12 mouse cellular contexts compared by ENCODE assay signal in the genomic region with DNA sequence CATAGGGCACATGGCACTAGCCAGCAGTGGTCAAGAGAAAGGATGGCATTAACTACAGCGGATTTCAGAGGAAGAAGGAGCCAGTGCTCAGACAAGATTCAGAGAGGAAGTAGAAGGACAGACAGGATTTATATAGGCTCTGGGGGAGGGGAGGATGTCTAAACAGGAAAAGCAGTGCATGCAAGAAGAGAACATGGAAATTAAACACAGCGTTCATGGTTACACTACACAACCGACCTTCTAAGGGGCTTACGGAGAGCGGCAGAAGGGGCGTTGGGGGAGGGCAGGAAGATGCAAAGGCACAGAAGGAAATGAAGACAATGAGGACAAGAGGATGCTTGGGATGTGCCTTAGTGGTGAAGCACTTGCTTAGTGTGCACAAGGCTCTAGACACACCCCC.
DNase-seq lines count a peak whose midpoint lies in the region; ATAC-seq lines count a peak whose summit lies in the region.
"Had no signal": no experiment of that assay in that cellular context is flagged by ENCODE, and none has a peak within 500 bp of the region (broad histone marks: within the 10 kb centered on the region; RNA-seq: fewer than 3 reads in every experiment).

No protein-coding gene starts in this region.

- H3K4me2 ChIP-seq in kidney, embryonic 14.5 days (replicated peaks; ENCODE audit: low read depth, low read length) = no peak overlapping the region
- no peak overlapping the region for H3K4me2 ChIP-seq in neural tube, embryonic 11.5 days (ENCODE audit: low read depth)
- no peak overlapping the region for H3K4me2 ChIP-seq in hindbrain, embryonic 11.5 days (replicated peaks; ENCODE audit: low read depth, low read length)
- H3K4me2 ChIP-seq: hindbrain, embryonic 14.5 days had no signal

- H3K27ac ChIP-seq in kidney, embryonic 14.5 days (ENCODE audit: low read depth, low read length) = 0 out of 2 replicates have a peak overlapping the region, but pooled peaks have one; percentile 4
- H3K27ac ChIP-seq in neural tube, embryonic 11.5 days (ENCODE audit: low read depth, low read length) = peak overlapping the region; percentile 14; the same call in 1 of the 2 replicates
- H3K27ac ChIP-seq in hindbrain, embryonic 11.5 days (ENCODE audit: low read depth, low read length) = no peak overlapping the region
- H3K27ac ChIP-seq: hindbrain, embryonic 14.5 days had no signal

- H3K36me3 ChIP-seq in kidney, embryonic 14.5 days (ENCODE audit: control insufficient read depth, insufficient read depth, low read length) = no peaks in the 10 kb centered on the region
- H3K36me3 ChIP-seq in neural tube, embryonic 11.5 days (ENCODE audit: control insufficient read depth, insufficient read depth, low read length) = no peaks in the 10 kb centered on the region
- no peaks in the 10 kb centered on the region for H3K36me3 ChIP-seq in hindbrain, embryonic 11.5 days (ENCODE audit: control insufficient read depth, insufficient read depth, low read length)

- 0 out of 2 replicates have a peak, but pooled peaks have one; percentile 24 for ATAC-seq in kidney, embryonic 14.5 days (ENCODE audit: low FRiP score, low TSS enrichment)
- no peak for ATAC-seq in neural tube, embryonic 11.5 days (ENCODE audit: insufficient read depth, low FRiP score, low TSS enrichment)
- no peak for ATAC-seq in hindbrain, embryonic 11.5 days (ENCODE audit: low FRiP score)
- ATAC-seq in erythroid progenitor cell, adult 5-6 weeks (replicated peaks; ENCODE audit: low FRiP score, poor library complexity, severe bottlenecking) = no peak

- no peaks in the 10 kb centered on the region for H3K27me3 ChIP-seq in kidney, embryonic 14.5 days (ENCODE audit: control insufficient read depth, insufficient read depth, low read length)
- no peaks in the 10 kb centered on the region for H3K27me3 ChIP-seq in neural tube, embryonic 11.5 days (ENCODE audit: control insufficient read depth, insufficient read depth, low read length)
- no peaks in the 10 kb centered on the region for H3K27me3 ChIP-seq in hindbrain, embryonic 11.5 days (ENCODE audit: control insufficient read depth, insufficient read depth, low read length)

- H3K4me1 ChIP-seq in kidney, embryonic 14.5 days (ENCODE audit: control insufficient read depth, insufficient read depth, low read length) = peaks cover 9% of the 10 kb centered on the region; the same call in 1 of the 2 replicates
- H3K4me1 ChIP-seq in neural tube, embryonic 11.5 days (ENCODE audit: control insufficient read depth, insufficient read depth, low read length) = 0 out of 2 replicates have a peak, but pooled peaks cover 2% of the 10 kb centered on the region
- no peaks in the 10 kb centered on the region for H3K4me1 ChIP-seq in hindbrain, embryonic 11.5 days (replicated peaks; ENCODE audit: control insufficient read depth, insufficient read depth, low read length)

- 47% methylated on average over 6 of the region's 6 CpGs for WGBS in kidney, embryonic 14.5 days
- WGBS in neural tube, embryonic 11.5 days = 77% methylated on average over 6 of the region's 6 CpGs
- 70% methylated on average over 6 of the region's 6 CpGs for WGBS in hindbrain, embryonic 11.5 days

- no peak for DNase-seq in kidney, adult 18-20 months
- DNase-seq in neural tube, embryonic 11.5 days (ENCODE audit: low spot score) = no peak
- DNase-seq in neural tube, embryonic 10.5 days (ENCODE audit: extremely low spot score, low spot score) = no peak
- DNase-seq in kidney, postnatal 14 days = peak; percentile 18
- DNase-seq in yolk sac, embryonic 10.5 days (ENCODE audit: low spot score) = peak; percentile 19
- DNase-seq in hindbrain, embryonic 11.5 days (ENCODE audit: low spot score) = no peak
- DNase-seq: cerebellum, adult 9-11 months; spleen, adult 18-20 months; thymus, adult 18-20 months had no signal

- H3K4me3 ChIP-seq in kidney, embryonic 14.5 days (ENCODE audit: low read length) = no peak overlapping the region
- no peak overlapping the region for H3K4me3 ChIP-seq in neural tube, embryonic 11.5 days (ENCODE audit: low read depth, low read length)
- no peak overlapping the region for H3K4me3 ChIP-seq in hindbrain, embryonic 11.5 days (ENCODE audit: low read depth, low read length)

- H3K9ac ChIP-seq in kidney, embryonic 14.5 days (ENCODE audit: low read depth, low read length) = no peak overlapping the region
- no peak overlapping the region for H3K9ac ChIP-seq in neural tube, embryonic 11.5 days (ENCODE audit: low read length)
- no peak overlapping the region for H3K9ac ChIP-seq in hindbrain, embryonic 11.5 days (ENCODE audit: low read depth, low read length)
- H3K9ac ChIP-seq: hindbrain, embryonic 14.5 days had no signal

- H3K9me3 ChIP-seq in kidney, embryonic 14.5 days (ENCODE audit: control insufficient read depth, low read length) = no peaks in the 10 kb centered on the region
- H3K9me3 ChIP-seq in neural tube, embryonic 11.5 days (ENCODE audit: control insufficient read depth, low read length) = no peaks in the 10 kb centered on the region; the same call in 1 of the 2 replicates
- no peaks in the 10 kb centered on the region for H3K9me3 ChIP-seq in hindbrain, embryonic 11.5 days (ENCODE audit: control insufficient read depth, low read length)

Comparison
In these comparisons a context has a peak if more than half of its experiments do, and no peak if none do; other contexts are left out.
1. DNase-seq: peak in kidney, postnatal 14 days (single experiment) and yolk sac, embryonic 10.5 days (single experiment); none in kidney, adult 18-20 months (single experiment), neural tube, embryonic 11.5 days (single experiment), neural tube, embryonic 10.5 days (single experiment) and hindbrain, embryonic 11.5 days (single experiment).